16 mouse cellular contexts compared by ENCODE assay signal in the genomic region with DNA sequence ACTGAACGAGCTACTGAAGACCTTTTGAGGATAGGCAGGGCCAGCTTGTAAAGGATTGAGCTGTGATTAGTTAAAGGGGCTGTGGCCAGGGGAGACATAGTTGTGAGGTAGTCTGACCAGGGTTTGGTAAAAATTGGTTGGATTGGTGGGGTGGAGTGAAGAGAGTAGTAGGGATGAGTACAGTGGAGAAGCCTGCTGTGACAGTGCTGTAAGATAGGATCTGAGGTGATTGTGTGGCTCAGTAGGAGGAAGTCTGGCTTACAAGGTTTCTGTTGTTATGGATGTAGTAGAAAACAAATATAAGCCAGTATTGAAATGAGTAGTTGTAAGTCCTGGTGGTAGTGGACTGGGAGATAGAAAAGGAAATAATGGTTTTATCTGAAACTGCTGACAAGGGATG. TPM values are rescaled to one million over a fixed set of nuclear protein-coding genes. Genes with fewer than 3 reads are reported as not detected.
DNase-seq lines count a peak whose midpoint lies in the region; TF ChIP-seq lines count a peak whose summit lies in the region.
"Had no signal": no experiment of that assay in that cellular context is flagged by ENCODE, and none has a peak within 500 bp of the region (broad histone marks: within the 10 kb centered on the region; RNA-seq: fewer than 3 reads in every experiment).

No protein-coding gene starts in this region.

- no peak for TF ChIP-seq EP300 in heart, adult 2 months (IDR thresholded peaks at IDR 0.05; ENCODE audit: insufficient read depth, low read depth, low read length)

- H3K4me3 ChIP-seq in heart, adult 2 months: no peak overlapping the region

- DNase-seq in R1 (ENCODE audit: low read depth, low spot score): peak; percentile 56
- DNase-seq in heart, adult 2 months: no peak
- DNase-seq: adrenal gland, adult 2 months; adrenal gland, adult 8-10 months; adrenal gland, postnatal 10 days; adrenal gland, postnatal 14 days; adrenal gland, postnatal 25 days; adrenal gland, postnatal 36 days; B cell, adult 2 months; cerebellum, adult 11 months; cerebellum, adult 11-12 months; cerebellum, adult 18-20 months; cerebellum, adult 2 months; cerebellum, adult 8-10 months had no signal

- no peak for TF ChIP-seq CTCF in heart, adult 2 months (IDR thresholded peaks at IDR 0.05)

- no peak overlapping the region for H3K27ac ChIP-seq in heart, adult 2 months

- intact Hi-C loops in heart, adult 2 months (cut with DNase I): no loop called here

- H3K27me3 ChIP-seq in heart, adult 2 months (ENCODE audit: control insufficient read depth, insufficient read depth, low read length): no peaks in the 10 kb centered on the region
- H3K27me3 ChIP-seq: CH12.LX, Patski had no signal

- peaks cover 11% of the 10 kb centered on the region for H3K36me3 ChIP-seq in heart, adult 2 months (ENCODE audit: control insufficient read depth, insufficient read depth, low read length)

- H3K79me2 ChIP-seq in heart, adult 2 months (replicated peaks; ENCODE audit: control insufficient read depth, insufficient read depth, low read length): no peaks in the 10 kb centered on the region; the same call in 1 of the 2 replicates

- 90% methylated on average over 1 of the region's 1 CpGs for WGBS in heart, adult 2 months

- H3K4me1 ChIP-seq in heart, adult 2 months (ENCODE audit: control insufficient read depth, insufficient read depth, low read length): no peaks in the 10 kb centered on the region

- H3K9ac ChIP-seq in heart, adult 2 months (ENCODE audit: low read depth, low read length): no peak overlapping the region

- no peak for TF ChIP-seq POLR2A in heart, adult 2 months (IDR thresholded peaks at IDR 0.05; ENCODE audit: insufficient read depth, low read depth, low read length)

RNA-seq across cellular contexts. Expression of a gene that starts 44.1 kb away (rescaled TPM):
- total RNA-seq in heart, adult 2 months (2021): 1 to 10 TPM; 7.3 to 8.6 TPM
- 3.2 and 5.9 TPM in 2 replicates for polyA plus RNA-seq in heart, adult 2 months (2012; rRNA removed)
